Mouse (Mus musculus): Measurements from ENCODE around the gene Cog2. TPM values are rescaled to one million over a fixed set of nuclear protein-coding genes. Genes with fewer than 3 reads are reported as not detected.

Cog2 gene
- polyA plus RNA-seq (2014; fragmentation: Nextera tagmentation; extraction: Ambion mirVana) = 36.4 and 36.9 TPM in 2 replicates

- H3K4me3 ChIP-seq (ENCODE audit: low read depth, low read length) = peak within 1 kb of the TSS; percentile 94
- 0 out of 2 replicates have a peak, but pooled peaks cover 3% of the 10 kb centered on the region for H3K36me3 ChIP-seq (ENCODE audit: insufficient read depth)
- H3K4me1 ChIP-seq (ENCODE audit: insufficient read depth) = peaks cover 9% of the 10 kb centered on the region
- H3K27me3 ChIP-seq (ENCODE audit: insufficient read depth, low read length) = no peaks in the 10 kb centered on the region
- TF ChIP-seq CTCF (IDR thresholded peaks at IDR 0.05; ENCODE audit: low read depth) = peak; percentile 91
- H3K27ac ChIP-seq (ENCODE audit: low read depth) = no peak within 1 kb of the TSS
- peak; percentile 98 for DNase-seq
- 10% methylated on average over 50 of the region's 50 CpGs for WGBS
- H3K9me3 ChIP-seq (ENCODE audit: low read depth, low read length) = no peaks in the 10 kb centered on the region
- H3K4me2 ChIP-seq = peak within 1 kb of the TSS; percentile 74
- ATAC-seq (ENCODE audit: insufficient read depth) = peak; percentile 99
- peak within 1 kb of the TSS; percentile 73 for H3K9ac ChIP-seq
Measured at GRCm38 (mm10) chr8:124520249-124521080, at the start of gene Cog2. Gene Cog2, plus strand, starts transcription at chr8:124520767.

DNA sequence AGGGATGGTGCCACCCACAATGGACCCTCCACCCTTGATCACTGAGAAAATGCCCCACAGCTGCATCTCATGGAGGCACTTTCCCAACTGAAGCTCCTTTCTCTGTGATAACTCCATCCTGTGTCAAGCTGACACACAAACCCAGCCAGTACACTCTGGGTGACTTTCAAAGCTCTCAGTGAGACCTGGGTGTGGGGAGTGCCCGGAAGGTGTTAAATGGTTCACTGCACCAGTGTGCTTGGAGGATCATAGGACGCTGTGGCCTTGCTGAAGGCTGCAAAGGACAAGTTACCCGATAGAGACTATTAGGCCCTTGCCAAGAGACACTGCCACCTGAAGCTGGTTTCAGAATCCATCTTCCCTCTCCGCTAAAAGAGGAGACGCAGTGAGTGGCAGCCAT lies 44.9 kb upstream of the Cog2 start:
- H3K4me2 ChIP-seq = no peak overlapping the region
- DNase-seq = no peak
- no peaks in the 10 kb centered on the region for H3K27me3 ChIP-seq (ENCODE audit: insufficient read depth, low read length)
- no peak for ATAC-seq (ENCODE audit: insufficient read depth)
- no peak for TF ChIP-seq CTCF (IDR thresholded peaks at IDR 0.05; ENCODE audit: low read depth)
- H3K9me3 ChIP-seq (ENCODE audit: low read depth, low read length) = no peaks in the 10 kb centered on the region
- H3K4me1 ChIP-seq (ENCODE audit: insufficient read depth) = no peaks in the 10 kb centered on the region
- H3K27ac ChIP-seq (ENCODE audit: low read depth) = no peak overlapping the region
- 76% methylated on average over 5 of the region's 5 CpGs for WGBS
- no peak overlapping the region for H3K9ac ChIP-seq
- no peaks in the 10 kb centered on the region for H3K36me3 ChIP-seq (ENCODE audit: insufficient read depth)
- no peak overlapping the region for H3K4me3 ChIP-seq (ENCODE audit: low read depth, low read length)

DNA sequence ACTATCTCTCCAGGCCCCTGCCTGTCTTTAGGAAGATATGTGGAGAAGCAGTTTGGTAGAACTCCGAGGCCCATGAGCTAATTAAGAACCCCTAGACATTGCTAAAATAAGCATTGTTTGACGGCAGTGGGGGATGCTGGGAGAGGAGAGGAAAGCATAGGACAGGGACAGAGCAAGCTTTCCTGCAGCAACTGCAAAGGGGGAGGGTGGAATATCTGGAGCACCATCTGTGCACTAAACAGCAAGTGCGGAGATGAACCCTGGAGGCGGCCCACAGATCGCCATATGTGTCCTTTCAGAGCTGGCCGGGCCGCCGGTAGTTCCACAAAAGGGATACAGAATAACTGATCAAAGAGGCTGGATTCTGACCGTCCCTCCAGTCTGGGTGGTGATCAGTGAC lies 43.9 kb upstream of the Cog2 start:
- Histone ChIP-seq H3K36me3 (ENCODE audit: insufficient read depth) (no peaks in the 10 kb centered on the region), H3K27ac (ENCODE audit: low read depth) (no peak overlapping the region)
- WGBS = 48% methylated on average over 9 of the region's 9 CpGs

GRCm38 (mm10) chr8:124479251-124479650 lies 41.3 kb upstream of the Cog2 start:
- no peak overlapping the region for H3K4me3 ChIP-seq (ENCODE audit: low read depth, low read length)
- TF ChIP-seq CTCF (IDR thresholded peaks at IDR 0.05; ENCODE audit: low read depth) = no peak
- H3K9ac ChIP-seq = no peak overlapping the region
- H3K4me1 ChIP-seq (ENCODE audit: insufficient read depth) = no peaks in the 10 kb centered on the region
- no peaks in the 10 kb centered on the region for H3K9me3 ChIP-seq (ENCODE audit: low read depth, low read length)
- DNase-seq = no peak
- WGBS = 67% methylated on average over 3 of the region's 3 CpGs
- H3K27me3 ChIP-seq (ENCODE audit: insufficient read depth, low read length) = no peaks in the 10 kb centered on the region
- no peak for ATAC-seq (ENCODE audit: insufficient read depth)
- no peak overlapping the region for H3K4me2 ChIP-seq
- H3K36me3 ChIP-seq (ENCODE audit: insufficient read depth) = no peaks in the 10 kb centered on the region
- H3K27ac ChIP-seq (ENCODE audit: low read depth) = no peak overlapping the region

More for the DNA sequence above, 43.9 kb upstream of the Cog2 start:
- H3K27me3 ChIP-seq (ENCODE audit: insufficient read depth, low read length) = no peaks in the 10 kb centered on the region
- H3K9me3 ChIP-seq (ENCODE audit: low read depth, low read length) = no peaks in the 10 kb centered on the region
- DNase-seq (no peak), ATAC-seq (ENCODE audit: insufficient read depth) (no peak)
- TF ChIP-seq CTCF (IDR thresholded peaks at IDR 0.05; ENCODE audit: low read depth) = no peak
- H3K4me2 ChIP-seq = no peak overlapping the region
- H3K9ac ChIP-seq = no peak overlapping the region
- H3K4me1 ChIP-seq (ENCODE audit: insufficient read depth) = no peaks in the 10 kb centered on the region
- H3K4me3 ChIP-seq (ENCODE audit: low read depth, low read length) = no peak overlapping the region

GRCm38 (mm10) chr8:124480321-124480720 lies 40.2 kb upstream of the Cog2 start:
- WGBS = 72% methylated on average over 8 of the region's 8 CpGs

DNA sequence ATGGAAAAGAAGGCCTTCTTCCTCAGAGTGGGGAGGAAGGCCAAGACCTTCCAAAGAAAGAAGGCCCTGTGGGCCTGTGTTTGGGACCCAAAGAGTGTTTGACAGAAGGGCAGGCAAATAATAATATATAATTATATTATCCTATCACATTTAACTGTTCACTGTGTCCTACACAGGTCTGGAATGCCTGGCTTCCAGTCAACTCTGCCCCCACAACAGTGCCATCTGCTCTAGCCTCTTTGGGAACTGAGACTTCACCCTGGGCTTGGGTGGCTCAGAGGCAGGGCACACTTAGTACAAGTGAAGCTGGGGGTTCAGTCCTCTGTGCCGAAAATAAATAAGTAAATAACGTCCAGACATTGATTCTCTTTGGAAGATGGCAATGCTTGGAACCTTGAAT lies 37.8 kb upstream of the Cog2 start:
- no peak for TF ChIP-seq CTCF (IDR thresholded peaks at IDR 0.05; ENCODE audit: low read depth)
- ATAC-seq (ENCODE audit: insufficient read depth) (no peak), DNase-seq (no peak)
- Histone ChIP-seq H3K4me2 (no peak overlapping the region), H3K27me3 (ENCODE audit: insufficient read depth, low read length) (no peaks in the 10 kb centered on the region), H3K27ac (ENCODE audit: low read depth) (no peak overlapping the region), H3K9ac (no peak overlapping the region), H3K36me3 (ENCODE audit: insufficient read depth) (no peaks in the 10 kb centered on the region), H3K4me3 (ENCODE audit: low read depth, low read length) (no peak overlapping the region), H3K4me1 (ENCODE audit: insufficient read depth) (no peaks in the 10 kb centered on the region), H3K9me3 (ENCODE audit: low read depth, low read length) (no peaks in the 10 kb centered on the region)
- WGBS = 89% methylated on average over 2 of the region's 2 CpGs

More at GRCm38 (mm10) chr8:124480321-124480720, 40.2 kb upstream of the Cog2 start:
- Histone ChIP-seq H3K27me3 (ENCODE audit: insufficient read depth, low read length) (no peaks in the 10 kb centered on the region), H3K9ac (no peak overlapping the region), H3K9me3 (ENCODE audit: low read depth, low read length) (no peaks in the 10 kb centered on the region), H3K36me3 (ENCODE audit: insufficient read depth) (no peaks in the 10 kb centered on the region), H3K4me2 (no peak overlapping the region), H3K4me1 (ENCODE audit: insufficient read depth) (no peaks in the 10 kb centered on the region), H3K4me3 (ENCODE audit: low read depth, low read length) (no peak overlapping the region), H3K27ac (ENCODE audit: low read depth) (no peak overlapping the region)
- no peak for TF ChIP-seq CTCF (IDR thresholded peaks at IDR 0.05; ENCODE audit: low read depth)
- DNase-seq = no peak
- no peak for ATAC-seq (ENCODE audit: insufficient read depth)

GRCm38 (mm10) chr8:124483356-124484115 lies 37.0 kb upstream of the Cog2 start:
- ATAC-seq (ENCODE audit: insufficient read depth) (no peak), DNase-seq (no peak)
- peak; percentile 33 for TF ChIP-seq CTCF (IDR thresholded peaks at IDR 0.05; ENCODE audit: low read depth)

More at GRCm38 (mm10) chr8:124483356-124484115, 37.0 kb upstream of the Cog2 start:
- Histone ChIP-seq H3K27me3 (ENCODE audit: insufficient read depth, low read length) (no peaks in the 10 kb centered on the region), H3K36me3 (ENCODE audit: insufficient read depth) (no peaks in the 10 kb centered on the region), H3K4me2 (no peak overlapping the region), H3K27ac (ENCODE audit: low read depth) (no peak overlapping the region), H3K9me3 (ENCODE audit: low read depth, low read length) (no peaks in the 10 kb centered on the region), H3K4me3 (ENCODE audit: low read depth, low read length) (no peak overlapping the region), H3K9ac (no peak overlapping the region), H3K4me1 (ENCODE audit: insufficient read depth) (no peaks in the 10 kb centered on the region)
- WGBS = 63% methylated on average over 7 of the region's 7 CpGs

Data from lung, embryonic 14.5 days (tissue).